Mouse (Mus musculus): ENCODE data around the gene Habp2. TPM values are rescaled to one million over a fixed set of nuclear protein-coding genes. Genes with fewer than 3 reads are reported as not detected.
A peak's percentile ranks its signal among the peaks of the same experiment; 100 is the strongest.
"Not testable (repeated sequence)": the region's sequence is repeated elsewhere in the genome, so short reads cannot be mapped to it uniquely, and the experiment has no call there.

Gene Habp2
- polyA plus RNA-seq, 2 experiments: 38.0 to 42.4 TPM

GRCm38 (mm10) chr19:56353689-56354088 lies 66.8 kb downstream of the Habp2 start:
- no peaks in the 10 kb centered on the region for H3K9me3 ChIP-seq (ENCODE audit: control insufficient read depth, low read length)
- no peaks in the 10 kb centered on the region for H3K27me3 ChIP-seq (ENCODE audit: control insufficient read depth, insufficient read depth, low read length)
- no peak overlapping the region for H3K4me3 ChIP-seq (ENCODE audit: insufficient read depth in 1 of 2, low read depth in 2 of 2, low read length in 2 of 2)
- no peak overlapping the region for H3K27ac ChIP-seq
- ATAC-seq (ENCODE audit: insufficient read depth) (no peak), DNase-seq (ENCODE audit: low read depth in 3 of 3, low spot score in 3 of 3) (no peak)
- WGBS (ENCODE audit: insufficient replicate concordance): 73% methylated on average over 10 of the region's 10 CpGs
- H3K9ac ChIP-seq (replicated peaks): no peak overlapping the region
- no peak overlapping the region for H3K4me2 ChIP-seq (ENCODE audit: low read depth)
- no peaks in the 10 kb centered on the region for H3K4me1 ChIP-seq (replicated peaks; ENCODE audit: control insufficient read depth in 2 of 2, insufficient read depth in 2 of 2, low read length in 1 of 2)
- TF ChIP-seq EP300 (IDR thresholded peaks at IDR 0.05; ENCODE audit: low read depth): no peak
- no peak for TF ChIP-seq CTCF (IDR thresholded peaks at IDR 0.05; ENCODE audit: low read depth)
- H3K36me3 ChIP-seq (replicated peaks; ENCODE audit: control insufficient read depth, insufficient read depth, low read depth): no peaks in the 10 kb centered on the region

GRCm38 (mm10) chr19:56355201-56355600 lies 68.3 kb downstream of the Habp2 start:
- Histone ChIP-seq H3K4me1 (replicated peaks; ENCODE audit: control insufficient read depth in 2 of 2, insufficient read depth in 2 of 2, low read length in 1 of 2) (no peaks in the 10 kb centered on the region), H3K9me3 (ENCODE audit: control insufficient read depth, low read length) (no peaks in the 10 kb centered on the region), H3K27ac (no peak overlapping the region), H3K36me3 (replicated peaks; ENCODE audit: control insufficient read depth, insufficient read depth, low read depth) (no peaks in the 10 kb centered on the region), H3K27me3 (ENCODE audit: control insufficient read depth, insufficient read depth, low read length) (no peaks in the 10 kb centered on the region), H3K4me2 (ENCODE audit: low read depth) (no peak overlapping the region), H3K4me3 (ENCODE audit: insufficient read depth in 1 of 2, low read depth in 2 of 2, low read length in 2 of 2) (no peak overlapping the region), H3K9ac (replicated peaks) (no peak overlapping the region)
- DNase-seq (ENCODE audit: low read depth in 3 of 3, low spot score in 3 of 3) (no peak), ATAC-seq (ENCODE audit: insufficient read depth) (no peak)
- 72% methylated on average over 12 of the region's 12 CpGs for WGBS (ENCODE audit: insufficient replicate concordance)
- TF ChIP-seq CTCF (IDR thresholded peaks at IDR 0.05; ENCODE audit: low read depth): no peak
- TF ChIP-seq EP300 (IDR thresholded peaks at IDR 0.05; ENCODE audit: low read depth): no peak

GRCm38 (mm10) chr19:56356480-56357373 lies 69.8 kb downstream of the Habp2 start:
- TF ChIP-seq CTCF (IDR thresholded peaks at IDR 0.05; ENCODE audit: low read depth): peak; percentile 95
- TF ChIP-seq EP300 (IDR thresholded peaks at IDR 0.05; ENCODE audit: low read depth): no peak
- Histone ChIP-seq H3K27ac (no peak overlapping the region), H3K9me3 (ENCODE audit: control insufficient read depth, low read length) (no peaks in the 10 kb centered on the region), H3K4me1 (replicated peaks; ENCODE audit: control insufficient read depth in 2 of 2, insufficient read depth in 2 of 2, low read length in 1 of 2) (no peaks in the 10 kb centered on the region), H3K4me3 (ENCODE audit: insufficient read depth in 1 of 2, low read depth in 2 of 2, low read length in 2 of 2) (no peak overlapping the region), H3K36me3 (replicated peaks; ENCODE audit: control insufficient read depth, insufficient read depth, low read depth) (no peaks in the 10 kb centered on the region), H3K9ac (replicated peaks) (no peak overlapping the region), H3K4me2 (ENCODE audit: low read depth) (no peak overlapping the region), H3K27me3 (ENCODE audit: control insufficient read depth, insufficient read depth, low read length) (no peaks in the 10 kb centered on the region)
- 33% methylated on average over 17 of the region's 17 CpGs for WGBS (ENCODE audit: insufficient replicate concordance)
- ATAC-seq (ENCODE audit: insufficient read depth) (no peak), DNase-seq (ENCODE audit: low read depth in 3 of 3, low spot score in 3 of 3) (peak; percentile 30 to 44 (median 42))

- H3K4me3 ChIP-seq (ENCODE audit: insufficient read depth in 1 of 2, low read depth in 2 of 2, low read length in 2 of 2); ATAC-seq (ENCODE audit: insufficient read depth); H3K9ac ChIP-seq (replicated peaks); H3K36me3 ChIP-seq (replicated peaks; ENCODE audit: control insufficient read depth, insufficient read depth, low read depth); H3K27me3 ChIP-seq (ENCODE audit: control insufficient read depth, insufficient read depth, low read length); H3K27ac ChIP-seq; H3K9me3 ChIP-seq (ENCODE audit: control insufficient read depth, low read length); H3K4me1 ChIP-seq (replicated peaks; ENCODE audit: control insufficient read depth in 2 of 2, insufficient read depth in 2 of 2, low read length in 1 of 2); DNase-seq (ENCODE audit: low read depth in 3 of 3, low spot score in 3 of 3); H3K4me2 ChIP-seq (ENCODE audit: low read depth): not testable (repeated sequence)
- WGBS (ENCODE audit: insufficient replicate concordance): 46% methylated on average over 2 of the region's 2 CpGs
Measured at GRCm38 (mm10) chr19:56357374-56357708, 70.4 kb downstream of the Habp2 start.

GRCm38 (mm10) chr19:56358890-56359289 lies 72.0 kb downstream of the Habp2 start:
- ATAC-seq (ENCODE audit: insufficient read depth) (no peak), DNase-seq (ENCODE audit: low read depth in 3 of 3, low spot score in 3 of 3) (no peak)
- Histone ChIP-seq H3K27me3 (ENCODE audit: control insufficient read depth, insufficient read depth, low read length) (no peaks in the 10 kb centered on the region), H3K4me1 (replicated peaks; ENCODE audit: control insufficient read depth in 2 of 2, insufficient read depth in 2 of 2, low read length in 1 of 2) (no peaks in the 10 kb centered on the region), H3K4me3 (ENCODE audit: insufficient read depth in 1 of 2, low read depth in 2 of 2, low read length in 2 of 2) (no peak overlapping the region), H3K9ac (replicated peaks) (no peak overlapping the region), H3K9me3 (ENCODE audit: control insufficient read depth, low read length) (no peaks in the 10 kb centered on the region), H3K27ac (no peak overlapping the region), H3K4me2 (ENCODE audit: low read depth) (no peak overlapping the region), H3K36me3 (replicated peaks; ENCODE audit: control insufficient read depth, insufficient read depth, low read depth) (no peaks in the 10 kb centered on the region)
- 45% methylated on average over 2 of the region's 2 CpGs for WGBS (ENCODE audit: insufficient replicate concordance)
- TF ChIP-seq EP300 (IDR thresholded peaks at IDR 0.05; ENCODE audit: low read depth): no peak
- TF ChIP-seq CTCF (IDR thresholded peaks at IDR 0.05; ENCODE audit: low read depth): no peak
